Mouse (Mus musculus): ENCODE measurements around the gene Mrpl52. TPM values are rescaled to one million over a fixed set of nuclear protein-coding genes. Genes with fewer than 3 reads are reported as not detected.

Gene Mrpl52
- total RNA-seq, 2 experiments from 2014 or later = 143 to 155 TPM

DNA sequence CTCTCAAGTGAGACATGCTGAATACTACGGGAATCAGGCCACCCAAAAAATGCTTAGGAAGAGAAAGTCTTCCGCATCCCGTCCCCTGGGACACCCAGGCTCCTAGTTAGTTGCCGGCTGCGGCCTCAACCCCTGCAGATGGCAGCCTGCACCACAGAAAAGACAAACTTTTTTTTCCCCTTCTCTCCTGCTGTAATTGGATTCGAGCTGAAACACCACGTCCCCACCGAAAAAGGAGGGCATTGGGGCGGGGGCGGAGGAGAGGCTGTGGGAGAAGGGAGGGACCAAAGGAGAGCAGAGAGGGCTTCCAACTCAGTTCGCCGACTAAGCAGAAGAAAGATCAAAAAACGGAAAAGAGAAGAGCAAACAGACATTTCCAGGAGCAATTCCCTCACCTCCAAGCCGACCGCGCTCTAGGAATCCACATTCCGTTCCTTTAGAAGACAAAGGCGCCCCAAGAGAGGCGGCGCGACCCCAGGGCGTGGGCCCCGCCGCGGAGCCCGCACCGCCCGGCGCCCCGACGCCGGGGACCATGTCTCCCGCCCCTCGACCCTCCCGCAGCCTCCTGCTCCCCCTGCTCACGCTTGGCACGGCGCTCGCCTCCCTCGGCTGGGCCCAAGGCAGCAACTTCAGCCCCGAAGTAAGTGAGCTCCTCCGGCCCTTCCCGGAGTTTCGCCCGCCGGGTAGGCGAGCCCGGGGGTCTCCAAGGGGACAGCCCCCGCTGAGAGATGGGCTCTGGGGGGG lies 4.8 kb downstream of the Mrpl52 start, which contains the start of gene Mmp14:
Gene Mmp14 (plus strand): TSS at position 279 of the 744 bp plus-strand sequence.
- intact Hi-C loops (cut with DNase I) = loop anchor here (2.0 kb wide), 1 partner anchor 17 kb away; no protein-coding TSS in a partner anchor
- DNase-seq = peak; percentile 85 to 86

DNA sequence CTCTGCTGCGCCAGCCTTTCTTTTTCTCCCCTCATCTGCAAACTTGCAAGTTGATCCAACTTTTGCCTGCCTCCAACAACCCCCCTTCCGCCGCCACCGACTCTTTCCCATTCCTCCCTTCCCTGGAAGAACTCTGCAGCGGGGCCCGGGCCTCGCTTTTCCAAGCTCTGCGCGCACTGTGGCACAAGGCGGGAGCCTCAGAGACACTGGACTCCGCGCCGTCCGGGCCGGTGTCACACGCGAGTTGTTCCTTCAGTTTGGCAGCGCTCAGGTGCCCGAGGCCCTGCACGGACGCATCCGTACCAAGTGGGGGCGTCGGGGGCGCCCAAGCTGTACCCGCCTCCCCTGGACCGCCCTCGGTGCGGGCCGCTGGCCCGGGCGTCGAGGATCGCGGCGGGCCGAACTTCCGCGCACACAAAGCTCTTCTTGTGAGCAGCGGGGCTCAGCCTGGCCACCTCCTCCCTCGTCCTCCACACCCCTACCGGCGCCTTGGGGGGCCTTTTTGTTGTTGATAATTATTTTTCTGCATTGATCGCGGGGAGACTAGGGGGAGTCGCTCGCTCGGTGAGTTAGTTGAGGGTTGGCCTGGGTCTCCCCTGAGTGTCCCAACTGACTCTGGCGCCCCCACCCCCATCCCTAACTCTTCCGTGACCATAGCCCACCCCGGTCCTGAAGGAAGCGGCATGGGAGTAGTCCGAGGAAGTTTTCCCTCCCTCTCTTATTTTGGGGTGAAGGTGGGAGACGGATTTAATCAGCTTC lies 5.5 kb downstream of the Mrpl52 start:
- intact Hi-C loops (cut with DNase I) = no loop called here

DNA sequence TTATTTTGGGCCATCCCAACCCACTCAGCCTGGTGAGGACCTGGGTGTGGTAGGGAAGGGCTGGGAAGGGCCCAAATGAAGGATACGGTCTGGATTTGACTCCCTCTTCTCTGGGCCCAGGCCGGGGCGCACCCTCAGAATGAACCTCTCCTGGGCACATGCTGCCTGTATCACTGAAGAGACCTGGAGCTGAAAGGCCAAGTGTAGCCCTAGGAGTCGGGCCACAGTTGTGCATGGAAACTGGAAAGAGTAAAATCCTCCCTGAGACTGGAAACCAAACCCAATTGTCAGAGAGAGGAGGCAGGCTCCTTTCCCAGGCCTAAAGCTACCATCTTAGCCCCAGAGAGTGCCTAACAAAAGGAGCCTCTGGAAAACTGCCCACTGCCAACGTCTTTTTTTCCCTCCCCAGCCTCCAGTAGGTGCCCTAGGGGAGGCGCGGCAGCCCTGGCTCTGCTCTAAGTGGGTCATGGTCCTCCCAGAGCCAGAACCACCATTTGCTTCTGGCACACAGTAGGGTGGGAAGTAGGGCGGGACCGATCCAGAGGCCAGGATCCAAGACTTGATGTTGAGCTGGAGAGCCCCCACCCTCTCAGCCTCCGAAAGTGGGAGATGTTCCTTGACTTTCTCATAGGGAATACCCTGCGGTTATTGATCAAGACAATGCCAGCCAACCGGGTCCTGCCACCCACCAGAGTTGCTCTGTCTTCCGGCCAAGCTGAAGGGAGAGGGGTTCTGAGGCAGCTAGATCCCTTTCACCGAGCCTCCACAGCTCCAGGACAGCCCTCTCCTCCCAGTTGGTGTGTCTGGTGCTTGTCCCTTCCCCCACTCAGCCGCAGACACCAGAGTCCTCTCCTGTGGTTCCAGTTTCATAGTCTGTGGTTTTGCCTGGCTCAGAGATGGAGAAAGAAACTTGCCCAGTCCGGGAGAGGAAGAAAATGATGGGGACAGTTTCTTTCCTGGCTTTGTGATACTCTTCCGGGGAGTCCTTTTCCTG lies 6.4 kb downstream of the Mrpl52 start:
- intact Hi-C loops (cut with DNase I) = no loop called here
- DNase-seq = peak; percentile 44 to 46

More for the DNA sequence above, 5.5 kb downstream of the Mrpl52 start:
- DNase-seq = peak; percentile 52 to 66

DNA sequence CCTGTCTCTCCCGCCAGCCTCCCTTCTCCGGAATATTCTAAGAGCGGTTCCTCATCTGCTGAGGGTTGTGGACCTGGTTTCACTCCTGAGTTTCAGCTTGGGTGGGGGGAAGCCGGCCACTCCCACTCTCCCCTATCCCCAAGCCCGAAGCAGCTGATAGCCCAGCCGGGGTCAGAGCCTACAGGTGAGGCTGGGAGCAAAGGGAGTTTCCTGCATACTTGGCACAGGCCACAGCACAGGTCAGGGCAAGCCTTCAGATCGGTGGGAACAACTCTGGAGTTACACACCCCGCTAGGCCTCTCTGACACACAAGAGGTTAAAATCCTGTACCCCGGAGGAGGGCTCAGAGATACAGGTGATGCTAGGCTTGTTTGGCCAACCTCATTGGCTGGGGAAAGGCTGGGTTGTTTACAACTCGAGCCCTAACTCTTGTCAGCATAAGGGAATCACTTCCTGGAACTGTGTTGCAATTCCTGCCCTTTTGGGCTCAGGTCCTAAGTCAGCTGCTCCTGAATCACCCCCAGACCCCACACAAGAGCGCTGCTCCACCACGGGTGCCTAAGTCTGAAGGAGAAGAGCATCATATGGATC lies 7.3 kb downstream of the Mrpl52 start:
- peak in 1 of 2 experiments; percentile 40 for DNase-seq
- intact Hi-C loops (cut with DNase I) = no loop called here

DNA sequence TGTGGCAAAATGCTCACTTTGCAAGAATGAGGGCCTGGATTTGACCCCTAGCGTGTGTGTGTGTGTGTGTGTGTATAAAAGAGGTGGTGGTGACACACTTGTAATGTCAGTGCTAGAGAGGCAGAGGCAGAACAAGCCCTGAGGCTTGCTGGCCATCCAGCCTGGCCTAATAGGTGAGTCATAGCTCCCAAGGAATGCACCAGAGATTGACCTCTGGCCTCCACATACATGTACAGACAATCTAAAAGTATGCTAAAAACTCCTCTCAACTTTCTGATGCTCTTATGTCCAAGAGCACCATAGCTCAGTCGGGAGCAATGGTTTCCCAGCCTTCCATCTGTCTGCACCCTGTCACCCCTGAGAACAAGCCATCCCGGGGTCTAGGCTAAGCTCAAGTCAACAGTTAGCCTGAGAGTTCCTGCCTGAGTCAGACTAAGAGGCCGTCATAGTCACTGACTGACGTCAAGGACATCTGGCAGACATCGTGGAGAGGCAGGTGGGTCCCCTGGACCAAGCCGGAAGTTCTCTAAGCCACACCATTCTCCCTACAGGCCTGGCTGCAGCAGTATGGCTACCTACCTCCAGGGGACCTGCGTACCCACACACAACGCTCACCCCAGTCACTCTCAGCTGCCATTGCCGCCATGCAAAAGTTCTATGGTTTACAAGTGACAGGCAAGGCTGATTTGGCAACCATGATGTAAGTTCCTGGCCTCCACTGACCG lies 8.6 kb downstream of the Mrpl52 start:
- intact Hi-C loops (cut with DNase I) = no loop called here
- DNase-seq = no peak

DNA sequence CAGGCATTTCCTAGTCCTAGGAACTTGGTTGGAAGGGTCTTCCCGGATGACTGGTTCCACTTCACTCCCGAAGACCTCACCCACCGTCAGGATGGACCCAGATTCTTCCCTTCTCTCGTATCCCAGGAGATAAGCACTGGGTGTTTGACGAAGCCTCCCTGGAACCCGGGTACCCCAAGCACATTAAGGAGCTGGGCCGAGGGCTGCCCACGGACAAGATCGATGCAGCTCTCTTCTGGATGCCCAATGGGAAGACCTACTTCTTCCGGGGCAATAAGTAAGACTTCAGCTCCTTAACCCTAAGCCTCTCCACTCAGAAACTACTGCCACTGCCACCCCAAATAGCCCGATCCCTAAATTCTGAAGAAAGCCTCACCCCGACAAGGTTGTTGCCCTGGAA lies 12.4 kb downstream of the Mrpl52 start:
- intact Hi-C loops (cut with DNase I) = no loop called here
- no peak for DNase-seq

DNA sequence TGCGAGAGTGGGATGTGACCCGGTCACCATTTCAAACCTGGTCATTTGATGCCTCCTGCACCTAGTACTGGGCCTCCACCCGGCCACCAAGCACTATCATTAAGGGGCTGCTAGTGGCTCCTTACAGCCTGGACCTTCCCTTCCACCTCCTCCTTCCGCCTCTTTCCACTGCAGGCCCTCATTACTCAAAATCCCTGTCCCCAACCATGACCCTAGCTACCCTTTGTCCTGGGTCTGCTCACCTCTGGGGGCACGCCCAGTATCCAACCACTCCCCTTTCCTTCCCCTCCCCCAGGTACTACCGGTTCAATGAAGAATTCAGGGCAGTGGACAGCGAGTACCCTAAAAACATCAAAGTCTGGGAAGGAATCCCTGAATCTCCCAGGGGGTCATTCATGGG lies 12.9 kb downstream of the Mrpl52 start:
- intact Hi-C loops (cut with DNase I) = no loop called here
- no peak for DNase-seq

DNA sequence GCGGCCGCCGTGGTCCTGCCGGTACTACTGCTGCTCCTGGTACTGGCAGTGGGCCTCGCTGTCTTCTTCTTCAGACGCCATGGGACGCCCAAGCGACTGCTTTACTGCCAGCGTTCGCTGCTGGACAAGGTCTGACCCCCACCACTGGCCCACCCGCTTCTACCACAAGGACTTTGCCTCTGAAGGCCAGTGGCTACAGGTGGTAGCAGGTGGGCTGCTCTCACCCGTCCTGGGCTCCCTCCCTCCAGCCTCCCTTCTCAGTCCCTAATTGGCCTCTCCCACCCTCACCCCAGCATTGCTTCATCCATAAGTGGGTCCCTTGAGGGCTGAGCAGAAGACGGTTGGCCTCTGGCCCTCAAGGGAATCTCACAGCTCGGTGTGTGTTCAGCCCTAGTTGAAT lies 13.8 kb downstream of the Mrpl52 start:
- intact Hi-C loops (cut with DNase I) = no loop called here
- no peak for DNase-seq

DNA sequence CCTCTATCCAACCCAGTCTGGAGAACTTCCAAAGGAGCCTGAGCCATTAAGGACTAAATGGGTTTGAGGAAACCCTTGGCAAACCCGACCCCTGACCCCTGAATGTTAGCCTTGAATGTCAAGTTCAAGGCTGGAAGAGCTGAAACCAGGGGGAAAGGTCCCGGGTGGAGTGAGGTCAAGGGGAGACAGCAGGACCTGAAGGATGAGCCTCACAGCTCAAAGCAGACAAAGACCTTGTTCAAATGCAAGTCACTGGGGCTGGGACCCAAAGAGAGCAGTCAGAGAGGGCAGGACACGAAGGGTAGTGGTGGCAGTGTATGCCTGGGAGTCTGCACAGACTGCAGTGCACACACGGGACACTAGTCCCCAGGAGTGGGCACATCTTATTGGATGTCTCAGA lies 14.7 kb downstream of the Mrpl52 start:
- DNase-seq = no peak
- intact Hi-C loops (cut with DNase I) = no loop called here

DNA sequence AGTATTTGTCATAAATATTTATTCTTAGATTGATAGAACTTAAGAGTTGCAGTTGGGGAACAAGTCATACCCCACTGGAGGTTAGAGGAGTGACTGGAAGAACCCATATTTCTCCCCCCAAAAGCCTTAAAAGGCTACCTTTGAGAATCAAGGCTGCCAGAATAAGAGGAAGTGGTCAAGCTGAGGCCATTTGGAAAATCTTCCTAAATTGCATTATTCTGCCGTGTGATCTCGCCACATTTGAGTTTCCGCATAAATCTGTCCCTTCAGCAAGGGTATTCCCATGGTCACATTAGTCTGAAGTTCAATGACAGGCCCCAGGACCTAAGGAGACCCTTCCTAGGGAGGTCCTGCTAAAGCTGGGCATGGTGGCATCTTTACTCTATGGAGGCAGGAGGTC lies 15.8 kb downstream of the Mrpl52 start:
- DNase-seq = no peak
- intact Hi-C loops (cut with DNase I) = no loop called here

DNA sequence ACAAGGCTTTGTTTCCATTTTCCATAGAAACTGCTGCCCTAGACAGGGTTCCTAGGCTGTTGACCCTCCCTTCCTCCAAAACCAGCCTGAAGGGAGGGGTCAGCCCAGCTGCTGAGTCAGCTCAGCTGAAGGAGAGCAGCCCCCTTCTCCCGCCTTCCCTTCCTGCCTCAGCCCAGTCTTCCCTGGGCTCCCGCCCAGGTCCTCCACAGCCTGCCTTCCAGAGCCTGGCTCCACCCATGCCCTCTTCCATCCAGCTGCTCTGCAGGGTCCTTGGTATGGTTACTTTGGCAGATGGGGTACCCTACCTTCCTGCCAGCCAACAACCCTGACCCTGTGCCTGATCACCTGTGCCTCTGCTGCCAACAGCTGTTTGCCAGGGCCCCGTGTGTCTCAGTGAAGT lies 16.5 kb downstream of the Mrpl52 start:
- intact Hi-C loops (cut with DNase I) = no loop called here
- DNase-seq = peak; percentile 74 to 80

DNA sequence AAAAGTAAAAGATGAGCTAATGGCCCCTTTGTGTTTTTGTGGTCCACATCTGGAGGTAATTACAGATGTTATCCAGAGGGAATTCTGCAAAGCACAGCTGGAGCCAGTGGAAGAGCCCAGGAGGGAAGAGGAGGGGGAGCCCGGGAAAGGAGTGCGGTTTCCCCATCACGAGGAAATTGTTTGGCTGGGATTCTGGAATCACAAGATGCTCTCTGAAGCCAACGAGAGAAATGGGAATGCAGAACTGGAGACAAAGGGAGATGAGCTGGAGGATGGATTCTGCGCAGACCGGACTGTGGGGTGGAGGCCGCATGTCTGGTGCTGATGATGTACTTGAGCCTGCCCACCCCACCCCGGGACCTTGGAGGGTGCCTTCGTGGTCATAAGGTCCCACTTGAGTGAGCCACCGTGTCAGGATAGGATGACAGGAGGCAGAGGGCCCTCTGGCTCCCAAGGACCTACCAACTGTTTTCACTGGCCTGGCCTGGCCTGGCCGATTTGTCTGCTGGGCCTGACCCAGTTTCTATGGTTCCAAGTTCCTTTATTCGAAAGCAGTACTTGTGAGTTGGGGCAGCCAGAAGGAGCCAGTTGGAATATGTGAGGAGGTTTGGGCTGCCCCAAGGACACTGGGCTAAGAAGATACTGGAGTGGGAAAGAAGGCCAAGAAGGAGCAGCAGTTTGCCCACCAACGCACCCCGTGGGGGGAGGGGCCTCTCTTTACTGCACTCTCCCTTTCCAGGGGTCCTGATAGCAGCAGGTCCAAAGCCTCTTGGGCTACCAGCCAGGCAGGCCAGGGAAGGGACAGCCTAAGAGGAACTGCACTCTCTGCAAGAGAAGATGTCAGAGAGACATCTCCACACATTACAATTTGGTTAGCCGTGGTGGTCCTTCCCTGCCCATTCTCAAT lies 17.3 kb downstream of the Mrpl52 start:
- peak; percentile 81 to 84 for DNase-seq
- intact Hi-C loops (cut with DNase I) = no loop called here

DNA sequence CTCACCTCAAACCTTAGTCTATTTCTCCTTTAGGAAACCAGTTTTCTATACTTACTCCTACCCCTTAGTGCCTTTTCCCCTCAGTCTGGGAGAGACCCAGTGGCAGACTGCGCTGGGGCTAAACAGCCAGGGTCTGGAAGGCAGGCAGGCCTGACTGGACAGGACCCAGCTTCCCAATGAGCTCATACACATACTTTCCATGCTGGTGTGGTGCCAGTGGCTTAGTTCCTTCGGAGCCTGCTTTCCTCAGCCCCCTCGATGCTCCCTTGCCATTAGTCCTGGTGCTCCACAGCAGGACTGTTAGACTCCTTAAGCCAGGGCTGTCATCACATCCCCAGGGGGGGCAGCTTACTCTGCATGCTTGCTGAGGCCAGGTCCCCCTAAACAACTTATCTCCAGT lies 18.8 kb downstream of the Mrpl52 start:
- intact Hi-C loops (cut with DNase I) = no loop called here
- DNase-seq = peak; percentile 79 to 81

DNA sequence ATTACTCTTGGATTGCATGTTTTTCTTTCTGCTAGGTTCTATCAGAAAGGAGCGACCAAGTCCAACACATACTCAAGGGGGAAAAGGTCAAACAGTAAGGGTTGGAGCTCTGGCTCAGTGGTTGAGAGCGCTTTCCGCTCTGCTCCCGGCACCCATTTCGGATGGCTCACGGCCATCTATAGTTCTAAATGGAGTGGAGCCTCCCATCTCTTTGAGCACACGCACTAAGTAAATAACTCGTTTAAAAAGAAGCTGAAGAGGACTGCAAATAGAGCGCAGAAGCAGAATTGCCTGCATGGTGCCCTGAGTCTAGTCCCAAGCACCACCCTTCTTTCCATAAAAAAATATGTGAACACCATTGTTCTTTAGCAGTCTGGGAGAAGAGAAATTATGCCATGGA lies 26.9 kb downstream of the Mrpl52 start:
- DNase-seq = no peak
- intact Hi-C loops (cut with DNase I) = no loop called here

DNA sequence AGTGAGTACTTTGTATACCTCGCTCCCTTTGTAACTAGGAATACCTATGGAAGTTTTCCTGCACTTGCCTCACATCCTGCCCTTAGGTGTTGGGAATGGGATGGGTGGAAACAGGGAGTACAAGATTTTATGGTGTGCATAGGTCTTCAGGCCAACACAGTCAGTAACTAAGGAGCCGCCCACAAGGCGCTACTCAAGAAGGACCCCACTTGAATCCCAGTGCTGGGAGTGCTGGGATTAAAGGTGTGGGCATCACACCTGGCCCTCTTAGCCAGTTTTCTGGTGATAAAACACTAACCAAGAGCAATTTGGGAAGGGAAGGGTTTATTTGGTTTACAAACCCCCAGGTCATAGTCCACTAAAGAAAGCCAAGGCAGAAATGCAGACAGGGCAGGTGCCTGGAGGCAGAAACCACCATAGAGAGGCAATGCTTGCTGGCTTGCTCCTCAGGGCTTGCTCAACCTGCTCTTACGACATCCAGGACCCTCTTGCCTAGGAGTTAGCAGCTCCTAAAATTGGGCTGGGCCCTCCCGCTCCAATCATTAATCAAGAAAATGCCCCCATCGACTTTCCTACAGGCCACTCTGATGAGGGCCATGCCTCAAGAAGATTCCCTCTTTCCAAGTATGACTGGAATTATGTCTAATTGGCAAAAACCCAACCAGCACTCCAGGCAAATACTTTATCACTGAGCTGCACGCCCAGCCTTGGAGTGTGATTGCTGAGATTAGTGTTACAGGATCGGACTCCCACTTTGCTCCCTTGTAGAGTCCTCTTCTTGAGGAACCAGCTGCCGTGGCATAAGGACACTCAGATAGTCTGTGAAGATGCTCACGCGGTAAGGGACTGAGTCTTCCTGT lies 28.2 kb downstream of the Mrpl52 start:
- no peak for DNase-seq
- intact Hi-C loops (cut with DNase I) = no loop called here

DNA sequence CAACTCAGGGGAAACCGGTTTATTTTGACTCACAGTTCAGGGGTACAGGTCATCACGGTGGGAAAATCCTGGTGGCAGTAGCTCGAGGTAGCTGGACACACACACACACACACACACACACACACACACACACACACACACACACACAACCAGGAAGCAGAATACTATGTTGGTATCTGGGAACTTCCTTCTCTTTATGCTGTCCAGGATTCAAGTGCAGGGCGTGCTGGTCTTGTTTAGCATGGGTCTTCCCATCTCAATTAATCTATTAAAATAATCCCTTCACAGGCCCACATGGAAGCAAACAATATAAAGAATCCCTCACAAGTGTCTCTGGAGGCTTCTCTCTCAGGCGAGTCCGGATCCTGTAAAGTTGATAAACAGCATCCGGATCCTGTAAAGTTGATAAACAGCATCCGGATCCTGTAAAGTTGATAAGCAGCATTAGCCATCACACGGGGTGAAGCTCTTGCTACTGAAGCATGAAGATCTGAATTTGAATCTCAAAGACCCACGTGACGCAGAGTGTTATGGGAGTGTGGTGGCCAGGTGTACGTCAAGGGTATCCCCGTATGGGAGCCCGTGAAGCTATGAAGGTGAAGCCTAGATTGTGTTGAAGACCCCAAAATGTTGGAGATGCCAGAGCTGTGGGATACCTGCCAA lies 31.3 kb downstream of the Mrpl52 start:
- DNase-seq = no peak
- intact Hi-C loops (cut with DNase I) = no loop called here

DNA sequence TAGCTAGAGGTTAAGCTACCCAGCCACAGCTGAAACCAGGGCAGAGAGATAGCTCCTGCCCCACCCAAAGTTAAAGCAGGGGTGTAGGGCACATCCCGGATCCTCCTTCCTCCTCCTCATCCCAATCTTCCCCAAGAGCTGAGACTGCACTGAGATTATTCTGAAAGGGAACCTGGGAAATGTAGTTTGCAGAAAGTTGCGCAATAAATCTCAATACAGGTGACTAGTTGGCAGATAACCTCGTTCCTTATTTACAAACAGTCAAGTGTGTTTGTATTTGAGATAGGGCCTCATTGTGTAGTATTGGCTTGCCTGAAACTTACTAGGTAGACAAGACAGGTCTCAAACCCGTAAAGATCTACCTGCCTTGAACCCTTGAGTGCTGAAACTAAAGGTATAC lies 35.4 kb downstream of the Mrpl52 start:
- no peak for DNase-seq
- intact Hi-C loops (cut with DNase I) = no loop called here

All from heart, postnatal 10 days (tissue).